Mouse (Mus musculus) neural tube, embryonic 14.5 days (tissue): ENCODE measurements around the gene Cfap74. TPM values are rescaled to one million over a fixed set of nuclear protein-coding genes. Genes with fewer than 3 reads are reported as not detected.
"Not testable (repeated sequence)": the region's sequence is repeated elsewhere in the genome, so short reads cannot be mapped to it uniquely, and the experiment has no call there.

Source experiments
- ATAC-seq: fragments of 200-750 bp; cut with Nextera tagmentation; 2 replicates; pipeline ENCODE4 v1.8.0; 2017; ENCODE audit warnings: low read depth, mild to moderate bottlenecking, moderate TSS enrichment, moderate library complexity
- H3K27ac ChIP-seq: fragments of 300-500 bp; sonication (generic); 2 replicates; pipeline ENCODE4 v1.5.1; 2014; ENCODE audit warnings: low read depth, mild to moderate bottlenecking, control low read depth, low read length, moderate library complexity, mixed read lengths
- H3K27me3 ChIP-seq: fragments of 300-500 bp; sonication (generic); 2 replicates; pipeline ENCODE4 v1.6.1; 2014; ENCODE audit warnings: low read length; ENCODE audit not compliant: control insufficient read depth, insufficient read depth
- H3K36me3 ChIP-seq: fragments of 300-500 bp; sonication (generic); 2 replicates; pipeline ENCODE4 v1.6.1; 2014; ENCODE audit warnings: low read length, mixed read lengths; ENCODE audit not compliant: control insufficient read depth, insufficient read depth
- H3K4me1 ChIP-seq: fragments of 300-500 bp; sonication (generic); 2 replicates; pipeline ENCODE4 v1.6.1; 2014; ENCODE audit warnings: low read length; ENCODE audit not compliant: control insufficient read depth, insufficient read depth
- H3K4me2 ChIP-seq: fragments of 300-500 bp; sonication (generic); 2 replicates; pipeline ENCODE4 v1.6.1; 2014; ENCODE audit warnings: mild to moderate bottlenecking, low read depth, low read length, control low read depth
- H3K4me3 ChIP-seq: fragments of 300-500 bp; sonication (generic); 2 replicates; pipeline ENCODE4 v1.5.1; 2014; ENCODE audit warnings: low read depth, low read length, control low read depth, mixed read lengths
- H3K9ac ChIP-seq: fragments of 300-500 bp; sonication (generic); replicated peaks from 2 replicates; pipeline ENCODE4 v1.6.1; 2014; ENCODE audit warnings: low read depth, mild to moderate bottlenecking, control low read depth, low read length, mixed read lengths
- H3K9me3 ChIP-seq: fragments of 300-500 bp; sonication (generic); 2 replicates; pipeline ENCODE4 v1.6.1; 2016; ENCODE audit warnings: low read length; ENCODE audit not compliant: control insufficient read depth
- WGBS: fragments of 180-500 bp; shearing (Covaris S2); extraction: QIAGEN DNeasy Blood & Tissue Kit; methylation state at CpG from one replicate; pipeline ENCODE4 v1.1.7; 2014; 5-methylcytosine and 5-hydroxymethylcytosine counted together
- polyA plus RNA-seq: library from polyadenylated mRNA; unstranded; fragments of >200 nt; fragmentation: Nextera tagmentation; extraction: Ambion mirVana; gene quantifications from 2 replicates; pipeline ENCODE4 v1.2.1, GENCODE M21; 2014

Gene Cfap74
- polyA plus RNA-seq, 1 experiment from 2014 or later, result 4.8 TPM

DNA sequence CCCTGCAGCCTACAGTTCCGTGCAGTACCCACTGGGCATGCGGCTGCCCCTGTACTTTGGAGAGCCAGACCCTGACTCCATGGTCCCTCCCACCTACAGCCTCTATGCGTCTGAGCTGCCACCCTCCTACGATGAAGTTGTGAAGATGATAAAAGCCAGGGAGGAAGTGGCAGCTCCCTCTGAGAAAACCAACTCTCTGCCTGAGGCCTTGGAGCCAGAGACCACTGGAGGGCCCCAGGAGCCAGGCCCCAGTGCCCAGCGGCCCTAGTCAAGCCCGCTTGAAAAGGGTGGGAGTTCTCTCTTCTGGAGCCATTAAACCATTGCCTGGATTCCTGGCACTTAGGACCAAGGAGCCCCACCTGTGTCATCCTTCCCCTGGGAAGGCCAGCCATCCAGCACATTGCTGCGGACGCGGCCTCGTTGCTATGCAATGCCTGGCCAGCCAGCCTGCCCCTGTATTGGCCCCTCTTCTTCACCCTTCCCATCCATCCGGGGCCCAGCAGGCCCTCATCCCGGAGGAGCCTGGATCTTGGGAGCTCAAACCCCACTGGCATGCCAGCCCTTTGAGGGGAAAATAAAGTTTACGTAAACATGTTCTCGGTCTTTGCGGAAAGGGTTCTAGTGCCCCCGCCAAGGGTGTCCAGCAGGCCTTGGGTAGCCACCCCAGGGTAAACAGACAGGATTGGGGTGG lies 61.4 kb downstream of the Cfap74 start:
- ATAC-seq, result no peak
- H3K4me1 ChIP-seq, result no peaks in the 10 kb centered on the region
- no peaks in the 10 kb centered on the region for H3K36me3 ChIP-seq
- H3K4me3 ChIP-seq, result no peak overlapping the region
- no peaks in the 10 kb centered on the region for H3K9me3 ChIP-seq
- WGBS, result 81% methylated on average over 16 of the region's 16 CpGs
- no peak overlapping the region for H3K27ac ChIP-seq
- H3K9ac ChIP-seq, result no peak overlapping the region
- H3K4me2 ChIP-seq, result no peak overlapping the region
- H3K27me3 ChIP-seq, result no peaks in the 10 kb centered on the region

DNA sequence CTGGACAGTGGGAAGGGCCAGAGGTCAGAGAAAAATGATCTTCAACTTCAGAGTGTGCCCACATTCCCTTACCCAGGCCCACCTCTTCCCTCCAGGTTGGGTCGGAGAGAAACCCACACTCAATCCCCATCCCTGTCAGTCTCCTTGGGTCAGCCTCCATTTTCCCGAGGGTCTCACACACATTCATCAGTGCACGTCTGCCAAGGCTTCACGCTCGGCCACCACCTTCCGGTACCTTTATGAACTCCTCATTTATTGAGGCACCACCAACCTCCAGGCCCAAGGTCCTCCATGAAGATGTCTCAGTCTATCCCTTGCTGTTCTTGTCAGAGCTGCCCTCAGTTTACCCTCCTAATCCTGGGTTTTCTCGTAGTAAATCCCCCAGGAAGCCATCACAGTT lies 62.0 kb downstream of the Cfap74 start:
- Histone ChIP-seq H3K27ac (no peak overlapping the region), H3K4me2 (no peak overlapping the region), H3K4me3 (no peak overlapping the region), H3K9me3 (no peaks in the 10 kb centered on the region), H3K4me1 (no peaks in the 10 kb centered on the region), H3K27me3 (no peaks in the 10 kb centered on the region), H3K9ac (no peak overlapping the region), H3K36me3 (no peaks in the 10 kb centered on the region)
- WGBS, result 89% methylated on average over 7 of the region's 7 CpGs
- no peak for ATAC-seq

DNA sequence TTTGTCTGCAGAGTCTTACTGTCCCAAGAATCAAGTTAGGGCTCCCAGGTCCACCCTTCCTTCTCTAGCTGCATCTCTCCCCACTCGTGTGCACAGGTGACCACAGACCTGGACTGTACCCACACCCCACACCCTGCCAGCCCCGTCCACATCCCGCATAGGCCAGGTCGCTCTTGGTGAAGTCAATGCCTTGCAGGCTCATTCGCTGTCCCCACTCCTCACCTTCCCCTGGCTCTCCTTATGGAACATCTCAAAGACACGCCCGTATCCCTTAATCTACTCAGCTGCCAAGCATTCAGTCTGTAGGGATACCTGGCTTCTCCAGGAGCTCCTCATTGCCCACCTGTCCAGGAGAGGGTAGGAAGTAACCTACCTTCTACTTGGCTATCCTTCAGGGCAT lies 62.4 kb downstream of the Cfap74 start:
- Histone ChIP-seq H3K9ac (no peak overlapping the region), H3K4me2 (no peak overlapping the region), H3K4me3 (no peak overlapping the region), H3K4me1 (no peaks in the 10 kb centered on the region), H3K27ac (no peak overlapping the region), H3K9me3 (no peaks in the 10 kb centered on the region), H3K36me3 (no peaks in the 10 kb centered on the region), H3K27me3 (no peaks in the 10 kb centered on the region)
- WGBS, result 87% methylated on average over 7 of the region's 7 CpGs
- no peak for ATAC-seq

DNA sequence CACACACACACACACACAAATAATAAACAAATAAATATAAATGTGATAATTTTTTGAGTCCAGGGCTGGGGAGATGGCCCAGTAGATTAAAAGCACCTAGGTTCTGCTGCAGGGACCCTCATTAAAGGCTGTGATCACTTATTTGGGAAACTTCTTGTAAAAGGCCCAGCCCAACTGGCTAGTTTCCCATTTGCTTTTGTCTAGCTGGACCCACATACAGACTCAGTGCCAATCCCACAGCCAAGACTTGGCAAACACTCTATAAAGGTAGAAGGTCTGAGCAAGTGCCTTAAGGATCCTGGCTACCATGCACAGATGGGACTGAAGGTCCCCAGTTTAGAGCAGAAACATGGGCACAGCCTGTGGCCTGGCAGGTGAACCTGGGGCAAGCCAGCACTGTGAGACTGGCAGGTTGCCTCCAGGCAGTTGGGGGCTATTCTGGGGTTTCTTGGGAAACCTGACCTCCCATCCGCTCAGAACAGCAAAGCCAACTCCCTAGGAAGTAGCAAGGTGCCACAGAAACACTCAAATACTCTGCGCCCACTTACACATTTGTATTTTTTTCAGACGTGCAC lies 63.8 kb downstream of the Cfap74 start:
- no peak overlapping the region for H3K27ac ChIP-seq
- no peaks in the 10 kb centered on the region for H3K36me3 ChIP-seq
- no peaks in the 10 kb centered on the region for H3K9me3 ChIP-seq
- H3K9ac ChIP-seq, result no peak overlapping the region
- WGBS, result 72% methylated on average over 3 of the region's 3 CpGs
- no peaks in the 10 kb centered on the region for H3K4me1 ChIP-seq
- H3K4me3 ChIP-seq, result no peak overlapping the region
- H3K4me2 ChIP-seq, result no peak overlapping the region
- no peaks in the 10 kb centered on the region for H3K27me3 ChIP-seq
- ATAC-seq, result no peak

DNA sequence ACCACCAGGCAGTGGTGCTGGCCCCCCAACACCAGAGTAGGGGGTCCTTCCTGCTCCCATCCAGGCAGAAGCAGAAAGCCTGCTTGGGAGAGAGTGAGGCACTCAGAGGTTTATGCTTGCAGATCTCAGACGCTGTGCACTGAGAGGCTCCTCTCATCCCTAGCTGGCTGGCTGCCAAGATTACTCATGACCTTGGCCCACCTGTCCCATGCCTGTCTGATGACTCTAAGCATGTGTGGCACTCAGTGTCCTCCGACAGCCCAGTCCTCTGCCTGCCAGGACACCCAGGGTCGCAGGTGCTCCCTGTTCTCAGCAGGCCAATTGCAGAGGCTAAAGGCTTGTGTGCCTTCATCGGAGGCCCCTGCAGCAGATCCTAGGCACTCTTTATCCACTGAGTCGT lies 64.3 kb downstream of the Cfap74 start:
- Histone ChIP-seq H3K9ac (no peak overlapping the region), H3K4me2 (no peak overlapping the region), H3K9me3 (no peaks in the 10 kb centered on the region), H3K36me3 (no peaks in the 10 kb centered on the region), H3K27me3 (no peaks in the 10 kb centered on the region), H3K4me3 (no peak overlapping the region), H3K27ac (no peak overlapping the region), H3K4me1 (no peaks in the 10 kb centered on the region)
- no peak for ATAC-seq
- WGBS, result 60% methylated on average over 5 of the region's 5 CpGs

DNA sequence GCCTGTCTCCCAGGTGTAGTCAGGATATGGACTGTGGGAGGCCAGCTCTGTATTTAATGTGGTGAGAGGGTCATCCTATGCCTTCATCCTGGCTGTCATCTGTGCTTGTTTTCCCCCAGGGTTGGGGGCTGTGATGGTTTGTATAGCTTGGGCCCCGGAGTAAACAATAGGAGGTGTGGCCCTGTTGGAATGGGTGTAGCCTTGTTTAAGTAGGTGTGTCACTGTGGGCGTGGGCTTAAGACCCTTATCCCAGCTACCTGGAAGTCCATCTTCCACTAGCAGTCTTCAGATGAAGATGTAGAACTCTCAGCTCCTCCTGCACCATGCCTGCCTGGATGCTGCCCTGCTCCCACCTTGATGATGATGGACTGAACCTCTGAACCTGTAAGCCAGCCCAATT lies 64.8 kb downstream of the Cfap74 start:
- H3K4me3 ChIP-seq, H3K27ac ChIP-seq, H3K9ac ChIP-seq, H3K36me3 ChIP-seq, H3K4me1 ChIP-seq, H3K9me3 ChIP-seq, H3K4me2 ChIP-seq, H3K27me3 ChIP-seq, ATAC-seq: not testable (repeated sequence)
- WGBS, result 40% methylated on average over 2 of the region's 2 CpGs

DNA sequence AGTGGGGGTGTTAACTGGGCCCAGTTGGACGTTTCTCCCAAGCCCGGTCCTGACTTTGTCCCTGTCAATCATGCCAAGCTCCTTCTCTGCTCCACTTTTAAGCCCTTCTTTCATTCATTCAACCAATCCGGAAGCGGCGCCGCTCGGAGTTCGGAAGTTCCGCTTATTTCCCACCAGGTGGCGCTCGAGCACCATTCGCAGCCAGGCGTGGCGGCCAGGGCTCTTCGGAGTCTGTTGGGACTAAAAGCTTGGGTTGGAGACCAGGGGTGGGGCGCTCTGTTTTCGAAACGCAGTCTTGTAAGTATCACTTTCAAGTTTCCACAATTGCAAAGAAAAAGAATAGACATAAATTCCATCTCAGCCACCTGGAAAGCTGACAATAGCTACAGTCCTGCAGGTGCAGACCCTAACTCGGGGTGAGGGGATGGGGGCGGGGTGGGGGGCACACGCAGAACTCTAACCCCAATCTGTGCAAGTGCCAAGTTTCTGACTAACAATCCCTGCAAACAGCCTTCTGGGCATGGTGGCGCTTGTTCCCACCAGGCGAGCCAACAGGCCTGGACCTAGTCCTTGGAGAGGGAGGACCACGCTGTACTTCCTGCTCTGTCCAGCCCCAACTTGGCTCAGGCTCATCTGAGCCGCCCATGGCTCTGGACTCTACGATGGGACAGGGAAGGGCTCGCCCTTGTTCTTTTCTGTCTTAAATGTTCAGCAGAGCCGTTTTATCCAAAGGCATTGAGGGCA lies 72.6 kb downstream of the Cfap74 start:
- Histone ChIP-seq H3K4me2 (peak overlapping the region; percentile 25; the same call in 1 of the 2 replicates), H3K9me3 (no peaks in the 10 kb centered on the region), H3K27ac (no peak overlapping the region), H3K27me3 (no peaks in the 10 kb centered on the region), H3K4me1 (no peaks in the 10 kb centered on the region), H3K36me3 (no peaks in the 10 kb centered on the region), H3K4me3 (no peak overlapping the region), H3K9ac (0 out of 2 replicates have a peak overlapping the region, but pooled peaks have one; percentile 21)
- ATAC-seq, result peak; percentile 68; the same call in 1 of the 2 replicates
- 22% methylated on average over 28 of the region's 28 CpGs for WGBS

DNA sequence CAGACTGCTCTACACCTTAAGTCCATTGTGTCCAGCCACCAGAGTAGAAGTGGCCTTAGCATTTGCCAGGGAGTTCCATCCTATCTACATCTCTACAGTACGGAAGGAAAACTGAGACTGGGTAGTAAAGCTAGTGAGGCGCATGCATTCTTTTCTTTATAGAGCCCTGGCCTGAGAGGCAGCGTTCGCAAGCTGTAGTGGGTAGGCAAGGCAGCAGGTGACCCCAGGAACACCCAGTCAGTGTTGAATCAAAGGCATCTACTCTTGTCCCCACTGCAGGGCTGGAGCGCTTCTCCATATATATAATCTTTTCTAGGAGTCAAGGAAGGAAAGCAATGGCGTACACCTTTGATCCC lies 73.1 kb downstream of the Cfap74 start:
- H3K9me3 ChIP-seq, result no peaks in the 10 kb centered on the region
- H3K36me3 ChIP-seq, result no peaks in the 10 kb centered on the region
- no peak overlapping the region for H3K27ac ChIP-seq
- no peak for ATAC-seq
- H3K4me1 ChIP-seq, result no peaks in the 10 kb centered on the region
- H3K9ac ChIP-seq, result no peak overlapping the region
- 92% methylated on average over 6 of the region's 6 CpGs for WGBS
- no peak overlapping the region for H3K4me3 ChIP-seq
- H3K4me2 ChIP-seq, result no peak overlapping the region
- H3K27me3 ChIP-seq, result no peaks in the 10 kb centered on the region
